Mouse (Mus musculus) forebrain, embryonic 16.5 days (tissue): ENCODE data around the gene Bub1. TPM values are rescaled to one million over a fixed set of nuclear protein-coding genes. Genes with fewer than 3 reads are reported as not detected.
A peak's percentile ranks its signal among the peaks of the same experiment; 100 is the strongest.

Experiments
- ATAC-seq: fragments of 200-750 bp; cut with Nextera tagmentation; 2 replicates; pipeline ENCODE4 v1.8.0; 2017; ENCODE audit warnings: mild to moderate bottlenecking, moderate library complexity
- H3K27ac ChIP-seq: fragments of 300-500 bp; sonication (generic); 2 replicates; pipeline ENCODE4 v1.5.1; 2014; ENCODE audit warnings: low read length, control low read depth
- H3K27me3 ChIP-seq: fragments of 300-500 bp; sonication (generic); replicated peaks from 2 replicates; pipeline ENCODE4 v1.6.1; 2014; ENCODE audit warnings: low read length; ENCODE audit not compliant: control insufficient read depth, insufficient read depth
- H3K36me3 ChIP-seq: fragments of 300-500 bp; sonication (generic); 2 replicates; pipeline ENCODE4 v1.6.1; 2014; ENCODE audit not compliant: control insufficient read depth, insufficient read depth
- H3K4me1 ChIP-seq: fragments of 300-500 bp; sonication (generic); replicated peaks from 2 replicates; pipeline ENCODE4 v1.6.1; 2014; ENCODE audit warnings: low read length; ENCODE audit not compliant: control insufficient read depth, insufficient read depth
- H3K4me2 ChIP-seq: fragments of 300-500 bp; sonication (generic); 2 replicates; pipeline ENCODE4 v1.6.1; 2014; ENCODE audit warnings: mild to moderate bottlenecking, low read length, control low read depth
- H3K4me3 ChIP-seq: fragments of 300-500 bp; sonication (generic); replicated peaks from 2 replicates; pipeline ENCODE4 v1.5.1; 2014; ENCODE audit warnings: mild to moderate bottlenecking, low read length, control low read depth
- H3K9ac ChIP-seq: fragments of 300-500 bp; sonication (generic); replicated peaks from 2 replicates; pipeline ENCODE4 v1.6.1; 2014; ENCODE audit warnings: low read depth, low read length, control low read depth
- H3K9me3 ChIP-seq: fragments of 300-500 bp; sonication (generic); 2 replicates; pipeline ENCODE4 v1.6.1; 2016; ENCODE audit warnings: low read length; ENCODE audit not compliant: control insufficient read depth
- WGBS: fragments of 180-500 bp; shearing (Covaris S2); extraction: QIAGEN DNeasy Blood & Tissue Kit; methylation state at CpG from one replicate; pipeline ENCODE4 v1.1.7; 2014; 5-methylcytosine and 5-hydroxymethylcytosine counted together
- polyA plus RNA-seq: library from polyadenylated mRNA; unstranded; fragments of >200 nt; fragmentation: Nextera tagmentation; extraction: Ambion mirVana; gene quantifications from 2 replicates; pipeline ENCODE4 v1.2.1, GENCODE M21; 2015

Gene Bub1
- polyA plus RNA-seq, 1 experiment from 2014 or later, result 21.9 TPM

DNA sequence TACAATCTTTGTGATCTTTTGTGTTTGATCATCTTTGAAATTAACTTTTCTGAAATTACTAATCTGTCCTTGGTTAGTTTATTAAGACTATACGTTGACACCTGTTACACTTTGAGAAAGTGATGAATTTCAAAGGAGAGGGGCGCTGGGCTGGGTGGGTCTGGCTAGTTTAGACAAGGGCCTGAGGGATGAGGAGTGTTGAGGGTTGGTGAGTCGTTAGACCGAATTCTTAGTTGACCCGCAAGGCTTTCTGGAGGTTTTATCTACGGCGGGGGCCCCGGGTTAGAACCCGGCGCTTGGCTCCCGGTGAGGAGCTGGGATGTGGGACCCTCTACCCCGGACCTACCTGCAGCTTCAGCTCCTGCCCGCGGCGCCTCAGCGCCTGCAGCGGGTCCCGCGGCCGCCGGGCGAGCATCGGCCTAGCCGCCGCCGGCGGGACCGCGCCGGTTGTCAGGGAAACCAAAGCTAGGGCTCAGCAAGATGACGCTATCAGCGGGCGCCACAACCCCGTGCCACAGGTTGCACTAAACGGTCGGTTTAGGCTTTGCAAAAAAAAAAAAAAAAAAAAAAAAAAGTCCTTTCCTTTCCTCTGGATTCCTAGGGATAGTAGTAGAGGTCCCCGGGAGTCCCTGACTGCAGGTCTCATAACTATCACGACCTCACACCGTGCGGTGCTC, 43.1 kb downstream of the Bub1 start, which contains the start of gene Nphp1:
Gene Nphp1, minus strand, starts transcription at position 458 of the 677 bp plus-strand sequence.
- Histone ChIP-seq H3K9ac (peak within 1 kb of the TSS; percentile 82), H3K4me1 (peaks cover 25% of the 10 kb centered on the region), H3K9me3 (no peaks in the 10 kb centered on the region), H3K4me3 (peak within 1 kb of the TSS; percentile 91), H3K27me3 (no peaks in the 10 kb centered on the region), H3K36me3 (no peaks in the 10 kb centered on the region), H3K4me2 (peak within 1 kb of the TSS; percentile 79), H3K27ac (0 out of 2 replicates have a peak within 1 kb of the TSS, but pooled peaks have one; percentile 11)
- under 1% methylated on average over 40 of the region's 40 CpGs for WGBS
- peak; percentile 87 for ATAC-seq

DNA sequence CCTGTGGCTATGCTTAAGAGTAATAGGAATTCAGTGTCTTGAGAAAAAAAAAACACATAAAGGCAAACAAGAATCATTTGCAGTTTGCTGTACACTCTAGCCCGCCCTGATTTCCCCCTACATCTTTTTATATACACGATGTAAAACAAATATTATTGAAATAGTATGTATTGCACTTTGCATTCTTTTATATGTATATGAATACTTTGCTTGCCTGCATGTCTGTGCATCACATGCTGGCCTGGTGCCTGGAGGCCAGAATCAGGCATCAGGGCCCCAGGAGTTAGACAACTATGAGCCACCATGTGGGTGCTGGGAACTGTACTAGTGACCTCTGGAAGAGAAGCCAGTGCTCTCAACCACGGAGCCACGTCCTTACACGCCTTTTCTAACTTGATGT, 44.4 kb downstream of the Bub1 start:
- WGBS, result 90% methylated on average over 5 of the region's 5 CpGs
- ATAC-seq, result no peak
- Histone ChIP-seq H3K4me2 (no peak overlapping the region), H3K9me3 (no peaks in the 10 kb centered on the region), H3K4me1 (peaks cover 25% of the 10 kb centered on the region), H3K27me3 (no peaks in the 10 kb centered on the region), H3K4me3 (no peak overlapping the region), H3K36me3 (no peaks in the 10 kb centered on the region), H3K9ac (no peak overlapping the region), H3K27ac (no peak overlapping the region)

DNA sequence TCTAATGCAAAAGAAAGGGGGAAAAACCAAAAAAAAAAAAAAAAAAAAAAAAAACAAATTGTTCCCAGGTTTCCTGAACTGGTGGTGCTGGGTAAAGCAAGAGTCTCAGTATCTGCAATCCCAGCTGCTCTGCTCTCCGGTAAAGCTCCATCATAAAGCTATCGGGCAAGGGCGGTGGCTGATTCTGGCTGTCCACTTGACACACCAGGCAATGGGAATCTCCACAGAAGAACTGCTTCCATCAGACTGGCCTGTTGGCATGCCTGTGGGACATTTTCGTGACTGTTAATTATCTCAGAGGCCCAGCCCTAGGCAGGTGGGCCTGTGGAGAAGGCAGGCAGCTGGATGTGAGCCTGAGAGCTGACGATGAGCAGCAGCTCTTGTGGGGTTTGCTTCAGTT, 53.2 kb downstream of the Bub1 start:
- 93% methylated on average over 5 of the region's 5 CpGs for WGBS
- H3K27ac ChIP-seq, result no peak overlapping the region
- no peak overlapping the region for H3K4me3 ChIP-seq
- H3K9me3 ChIP-seq, result no peaks in the 10 kb centered on the region
- no peak overlapping the region for H3K9ac ChIP-seq
- no peaks in the 10 kb centered on the region for H3K36me3 ChIP-seq
- no peak overlapping the region for H3K4me2 ChIP-seq
- no peak for ATAC-seq
- H3K4me1 ChIP-seq, result no peaks in the 10 kb centered on the region
- no peaks in the 10 kb centered on the region for H3K27me3 ChIP-seq

DNA sequence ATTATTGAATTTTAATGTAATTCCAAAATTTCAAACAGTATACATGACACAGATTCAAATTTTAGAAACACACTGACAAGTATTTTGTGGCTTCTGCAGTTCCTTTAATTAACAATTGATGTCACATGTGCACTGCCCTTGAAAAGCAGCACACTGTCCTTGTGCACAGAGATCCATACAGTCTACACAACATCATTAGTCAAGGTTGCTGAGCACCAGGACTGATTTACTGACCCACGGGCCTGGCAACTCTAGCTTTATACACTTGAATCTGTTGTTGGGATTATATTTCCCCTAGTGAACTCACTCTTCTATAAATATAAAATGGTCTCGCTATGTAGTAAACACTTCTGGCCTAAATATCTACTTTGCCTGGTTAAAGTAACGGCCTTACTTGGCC, 56.7 kb downstream of the Bub1 start:
- no peak overlapping the region for H3K9ac ChIP-seq
- no peak for ATAC-seq
- WGBS, result 59% methylated on average over 3 of the region's 3 CpGs
- no peak overlapping the region for H3K4me2 ChIP-seq
- no peaks in the 10 kb centered on the region for H3K4me1 ChIP-seq
- no peaks in the 10 kb centered on the region for H3K27me3 ChIP-seq
- H3K36me3 ChIP-seq, result no peaks in the 10 kb centered on the region
- no peak overlapping the region for H3K27ac ChIP-seq
- no peaks in the 10 kb centered on the region for H3K9me3 ChIP-seq
- H3K4me3 ChIP-seq, result no peak overlapping the region

DNA sequence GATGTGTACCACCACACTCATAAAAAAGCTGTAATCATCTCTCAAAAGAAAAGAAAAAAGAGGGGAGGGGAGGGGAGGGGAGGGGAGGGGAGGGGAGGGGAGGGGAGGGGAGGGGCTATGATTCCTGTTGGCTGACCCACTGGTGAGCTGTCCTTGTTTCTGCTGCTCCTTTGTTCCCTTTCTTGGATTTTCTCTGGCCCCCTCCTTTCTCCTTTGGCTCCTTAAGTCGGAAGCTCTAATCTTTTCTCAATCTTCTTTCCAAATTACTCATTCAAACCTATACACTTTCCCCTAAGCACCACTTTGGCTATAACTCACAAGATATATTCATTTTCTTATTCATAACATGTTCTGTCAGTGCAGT, 57.1 kb downstream of the Bub1 start:
- Histone ChIP-seq H3K4me2 (no peak overlapping the region), H3K36me3 (no peaks in the 10 kb centered on the region), H3K9ac (no peak overlapping the region), H3K27me3 (no peaks in the 10 kb centered on the region), H3K4me1 (no peaks in the 10 kb centered on the region), H3K9me3 (no peaks in the 10 kb centered on the region), H3K27ac (no peak overlapping the region), H3K4me3 (no peak overlapping the region)
- WGBS, result 11% methylated on average over 1 of the region's 1 CpGs
- ATAC-seq, result no peak

DNA sequence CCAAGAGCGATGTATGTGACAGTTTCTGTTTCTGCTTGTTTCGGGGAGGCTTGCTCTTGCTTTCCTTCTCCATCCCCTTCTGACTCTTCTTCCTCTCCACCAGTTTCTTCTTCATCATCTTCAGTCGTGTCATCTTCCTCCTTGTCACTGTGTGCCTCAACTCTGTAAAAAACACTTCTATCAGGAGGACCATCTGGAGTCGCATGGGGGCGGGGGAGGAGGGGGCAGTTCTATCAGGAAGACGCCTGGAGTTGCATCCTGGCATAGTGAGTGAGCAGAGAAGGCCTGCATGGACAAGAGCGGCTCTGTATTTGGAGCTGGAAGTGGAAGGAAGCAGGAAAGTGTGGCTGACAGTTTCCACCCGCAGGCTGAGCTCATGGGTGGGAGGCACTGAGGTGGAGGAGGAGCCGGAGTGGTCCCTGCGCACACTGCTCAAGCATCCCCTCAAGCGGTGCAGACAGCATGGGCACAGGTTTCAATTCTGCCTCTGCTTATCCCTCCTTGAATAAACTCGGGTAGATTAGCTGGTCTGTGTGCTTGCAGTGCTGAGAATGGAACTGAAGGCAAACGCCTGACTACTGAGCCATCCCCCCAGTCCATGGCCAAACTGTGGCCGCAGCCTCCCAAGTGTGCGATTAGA, 57.6 kb downstream of the Bub1 start:
- Histone ChIP-seq H3K27me3 (no peaks in the 10 kb centered on the region), H3K36me3 (no peaks in the 10 kb centered on the region), H3K27ac (no peak overlapping the region), H3K4me1 (no peaks in the 10 kb centered on the region), H3K9ac (peak overlapping the region; percentile 18; the same call in 1 of the 2 replicates), H3K4me3 (no peak overlapping the region), H3K4me2 (no peak overlapping the region), H3K9me3 (no peaks in the 10 kb centered on the region)
- WGBS, result 27% methylated on average over 15 of the region's 15 CpGs
- ATAC-seq, result peak; percentile 43; the same call in 1 of the 2 replicates

DNA sequence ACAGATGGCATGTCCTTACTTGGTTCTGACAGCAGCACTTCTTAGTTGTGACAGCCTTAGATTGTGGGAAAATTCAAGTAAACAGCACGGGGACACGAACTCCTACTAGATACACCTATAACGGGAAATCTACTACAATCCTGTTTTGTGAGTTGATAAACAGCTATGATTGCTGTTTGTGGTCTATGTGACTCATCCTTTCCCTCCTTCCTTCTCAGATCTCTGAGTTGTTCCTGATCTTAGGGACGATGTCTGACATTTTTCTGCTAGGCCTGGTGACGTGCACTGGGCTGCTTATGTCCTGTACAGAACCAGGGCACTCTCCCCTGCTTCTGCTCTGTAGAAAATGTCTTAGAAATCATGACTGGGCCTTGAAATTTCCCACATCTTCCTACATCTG, 70.1 kb downstream of the Bub1 start:
- H3K9me3 ChIP-seq, result no peaks in the 10 kb centered on the region
- H3K4me3 ChIP-seq, result no peak overlapping the region
- H3K27ac ChIP-seq, result no peak overlapping the region
- no peak for ATAC-seq
- no peak overlapping the region for H3K4me2 ChIP-seq
- no peaks in the 10 kb centered on the region for H3K27me3 ChIP-seq
- peaks cover 7% of the 10 kb centered on the region for H3K36me3 ChIP-seq
- 94% methylated on average over 5 of the region's 5 CpGs for WGBS
- H3K4me1 ChIP-seq, result peaks cover 3% of the 10 kb centered on the region
- no peak overlapping the region for H3K9ac ChIP-seq

DNA sequence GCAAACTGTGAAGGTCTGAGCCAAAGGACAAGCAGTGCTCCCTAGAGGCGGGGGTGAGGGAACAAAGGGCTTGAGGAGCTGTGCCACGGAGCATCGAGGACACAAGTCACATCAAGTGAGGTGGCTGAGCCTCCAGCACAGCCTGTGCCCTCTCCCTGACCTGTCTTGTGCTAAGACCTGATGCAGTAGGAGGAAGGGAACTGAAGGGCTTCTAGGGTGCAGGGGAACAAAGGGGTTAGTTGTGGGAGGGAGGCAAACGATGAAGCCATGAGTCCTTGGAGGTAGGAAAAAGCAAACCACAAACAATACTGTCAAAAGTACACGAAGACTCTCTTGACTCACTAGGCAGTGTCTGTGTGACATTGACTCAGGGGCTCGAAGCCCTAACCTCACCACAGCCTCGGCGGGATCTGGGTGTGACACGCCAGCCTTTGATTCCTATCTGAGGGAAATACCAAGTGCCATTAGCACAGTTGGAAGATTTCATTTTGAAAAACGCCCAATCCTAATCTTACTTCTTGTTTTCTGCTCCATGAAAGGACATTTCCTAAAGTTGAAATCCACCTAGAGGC, 71.2 kb downstream of the Bub1 start:
- Histone ChIP-seq H3K4me3 (no peak overlapping the region), H3K4me1 (peaks cover 3% of the 10 kb centered on the region), H3K9ac (no peak overlapping the region), H3K36me3 (peaks cover 7% of the 10 kb centered on the region), H3K27ac (no peak overlapping the region), H3K4me2 (no peak overlapping the region), H3K27me3 (no peaks in the 10 kb centered on the region), H3K9me3 (no peaks in the 10 kb centered on the region)
- WGBS, result 83% methylated on average over 10 of the region's 10 CpGs
- no peak for ATAC-seq

DNA sequence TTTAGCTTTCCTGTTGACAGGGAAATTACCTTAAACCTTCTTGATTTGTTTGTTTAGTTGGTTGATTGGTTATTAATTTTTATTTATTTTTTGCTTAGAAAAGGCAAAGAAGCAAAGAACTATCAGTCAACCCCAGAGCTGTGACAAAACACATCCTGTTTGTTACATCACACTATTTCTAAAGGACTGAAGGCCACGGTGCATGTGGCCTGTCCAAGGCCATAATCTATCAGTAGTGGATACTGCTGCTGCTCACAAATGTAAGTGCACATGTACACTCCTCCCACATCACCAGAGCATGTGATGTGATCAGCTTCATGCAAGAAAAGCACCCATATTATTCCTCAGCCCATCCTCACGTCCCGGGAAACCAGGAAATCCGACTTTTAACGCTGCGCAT, 71.7 kb downstream of the Bub1 start:
- Histone ChIP-seq H3K4me1 (peaks cover 3% of the 10 kb centered on the region), H3K27me3 (no peaks in the 10 kb centered on the region), H3K4me3 (no peak overlapping the region), H3K9me3 (no peaks in the 10 kb centered on the region), H3K36me3 (peaks cover 7% of the 10 kb centered on the region), H3K9ac (no peak overlapping the region), H3K4me2 (no peak overlapping the region), H3K27ac (no peak overlapping the region)
- 93% methylated on average over 6 of the region's 6 CpGs for WGBS
- no peak for ATAC-seq
